Mouse (Mus musculus): ENCODE results near the gene Dnph1. TPM values are rescaled to one million over a fixed set of nuclear protein-coding genes. Genes with fewer than 3 reads are reported as not detected.

Dnph1 gene
- polyA plus RNA-seq (2014; fragmentation: Nextera tagmentation; extraction: Ambion mirVana): 25.8 and 26.4 TPM in 2 replicates

DNA sequence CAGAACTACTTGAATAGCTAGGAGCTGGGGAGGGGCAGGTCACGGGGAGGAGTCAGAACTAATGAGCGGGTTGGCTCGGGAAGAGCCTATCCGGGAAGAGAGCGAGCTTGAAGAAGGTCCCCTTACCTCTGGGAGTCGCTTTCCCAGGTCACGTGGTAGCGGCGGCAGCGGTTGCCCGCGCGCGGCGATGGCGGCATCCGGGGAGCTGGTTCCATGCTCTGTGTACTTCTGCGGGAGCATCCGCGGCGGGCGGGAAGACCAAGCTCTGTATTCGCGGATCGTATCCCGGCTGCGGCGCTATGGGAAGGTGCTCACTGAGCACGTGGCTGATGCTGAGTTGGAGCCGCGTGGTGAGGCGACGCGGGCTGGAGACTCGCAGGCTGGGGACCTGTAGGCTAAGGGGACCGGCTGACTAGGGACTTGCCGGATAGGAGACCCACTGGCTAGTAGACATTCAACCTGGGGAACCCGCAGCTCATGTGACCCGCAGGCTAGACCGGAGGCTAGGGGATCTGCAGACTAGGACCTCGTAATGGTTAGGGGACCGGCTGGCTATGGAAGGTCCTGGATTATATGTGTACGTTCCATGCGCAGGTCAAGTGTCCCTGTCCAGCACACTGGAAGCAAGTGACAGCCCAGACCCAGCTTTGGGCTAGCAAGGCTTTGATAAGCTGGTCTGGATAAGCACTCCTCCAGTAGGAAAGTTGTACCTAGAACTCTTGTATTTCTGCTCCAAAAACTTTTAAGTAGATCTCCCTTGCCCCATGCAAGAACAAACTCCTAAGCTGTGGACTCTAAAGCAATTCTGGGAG, at the start of gene Dnph1:
TSS of gene Dnph1 (plus strand) at position 89 of the 812 bp plus-strand sequence.
- H3K36me3 ChIP-seq (ENCODE audit: control insufficient read depth, insufficient read depth, low read length): peaks cover 14% of the 10 kb centered on the region; the same call in 1 of the 2 replicates
- H3K4me3 ChIP-seq (ENCODE audit: control insufficient read depth in 1 of 2, insufficient read depth in 1 of 2, low read depth in 1 of 2, low read length in 2 of 2): peak within 1 kb of the TSS; percentile 49 to 57
- peak; percentile 66 for ATAC-seq (ENCODE audit: insufficient number of reproducible peaks, insufficient read depth, low FRiP score, low read depth)
- no peak within 1 kb of the TSS for H3K27ac ChIP-seq (replicated peaks in 1 of 2; ENCODE audit: control insufficient read depth in 1 of 2, insufficient read depth in 1 of 2, low read depth in 2 of 2, low read length in 2 of 2)
- WGBS: under 1% methylated on average over 44 of the region's 44 CpGs
- peaks cover 4% of the 10 kb centered on the region in 2 experiments; a peak in 1 of 4 replicates for H3K4me1 ChIP-seq (ENCODE audit: control insufficient read depth in 2 of 2, insufficient read depth in 2 of 2, low read length in 2 of 2)
- peak within 1 kb of the TSS; percentile 72 for H3K4me2 ChIP-seq (ENCODE audit: low read length)
- H3K27me3 ChIP-seq (ENCODE audit: control insufficient read depth, insufficient read depth, low read length): peaks cover 8% of the 10 kb centered on the region
- no peaks in the 10 kb centered on the region for H3K9me3 ChIP-seq (ENCODE audit: control insufficient read depth, low read length)
- peak within 1 kb of the TSS; percentile 64 for H3K9ac ChIP-seq (ENCODE audit: low read length)

DNA sequence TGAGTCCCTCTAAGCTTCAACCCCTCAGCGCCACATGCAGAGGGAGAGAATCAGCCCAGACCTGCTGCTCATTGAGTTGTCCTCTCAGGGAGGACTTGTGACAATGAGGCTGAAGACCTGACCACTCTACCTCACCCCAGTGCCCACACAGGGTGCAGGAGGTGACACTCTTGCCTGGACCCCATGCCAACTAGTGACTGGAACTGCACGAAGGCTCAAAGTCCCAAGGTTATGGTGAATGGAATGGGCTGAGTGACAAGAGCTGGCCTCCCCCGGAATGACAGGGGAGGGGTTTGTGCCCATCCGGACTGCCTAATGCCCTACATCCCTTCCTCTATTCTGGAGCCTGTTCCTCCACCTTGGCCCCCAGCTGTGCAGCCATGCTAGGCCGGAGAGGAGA, 43.8 kb upstream of the Dnph1 start:
- Histone ChIP-seq H3K27me3 (ENCODE audit: control insufficient read depth, insufficient read depth, low read length) (peaks cover 46% of the 10 kb centered on the region), H3K9me3 (ENCODE audit: control insufficient read depth, low read length) (no peaks in the 10 kb centered on the region), H3K36me3 (ENCODE audit: control insufficient read depth, insufficient read depth, low read length) (no peaks in the 10 kb centered on the region), H3K9ac (ENCODE audit: low read length) (no peak overlapping the region), H3K4me2 (ENCODE audit: low read length) (no peak overlapping the region), H3K27ac (replicated peaks in 1 of 2; ENCODE audit: control insufficient read depth in 1 of 2, insufficient read depth in 1 of 2, low read depth in 2 of 2, low read length in 2 of 2) (no peak overlapping the region), H3K4me3 (ENCODE audit: control insufficient read depth in 1 of 2, insufficient read depth in 1 of 2, low read depth in 1 of 2, low read length in 2 of 2) (no peak overlapping the region), H3K4me1 (ENCODE audit: control insufficient read depth in 2 of 2, insufficient read depth in 2 of 2, low read length in 2 of 2) (peaks cover 16 to 25% of the 10 kb centered on the region in 2 experiments)
- 42% methylated on average over 5 of the region's 5 CpGs for WGBS
- no peak for ATAC-seq (ENCODE audit: insufficient number of reproducible peaks, insufficient read depth, low FRiP score, low read depth)

DNA sequence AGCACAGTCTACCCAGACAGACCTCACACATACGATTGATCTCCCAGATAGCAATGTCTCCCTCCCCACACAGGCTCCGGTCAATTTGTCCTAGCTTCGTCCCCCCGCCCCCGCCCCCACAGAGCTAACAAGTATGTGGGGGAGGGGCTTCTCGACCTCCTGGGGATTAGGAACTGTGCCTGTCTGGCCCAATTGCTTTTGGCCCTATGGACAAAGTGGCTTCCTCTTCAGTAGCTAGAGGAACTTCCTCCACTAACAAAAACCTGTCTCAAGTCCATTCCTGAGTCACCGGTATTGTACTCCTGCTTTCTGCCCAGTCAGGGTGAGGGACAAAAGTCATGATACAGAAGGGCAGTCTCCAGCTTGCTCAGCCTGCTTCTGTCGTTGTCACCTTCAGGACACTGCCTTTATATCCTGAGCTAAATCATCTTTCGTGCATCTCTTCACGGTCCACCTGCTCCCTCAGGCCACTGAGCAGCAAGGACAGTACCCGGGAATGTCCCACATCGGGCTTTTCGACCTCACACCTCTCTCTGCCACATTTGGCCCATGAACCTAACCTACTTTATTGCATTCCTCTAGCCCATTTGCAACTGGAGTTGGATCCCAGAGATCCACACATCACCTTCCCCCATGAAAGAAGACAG, 43.1 kb upstream of the Dnph1 start:
- peaks cover 46% of the 10 kb centered on the region for H3K27me3 ChIP-seq (ENCODE audit: control insufficient read depth, insufficient read depth, low read length)
- H3K27ac ChIP-seq (replicated peaks in 1 of 2; ENCODE audit: control insufficient read depth in 1 of 2, insufficient read depth in 1 of 2, low read depth in 2 of 2, low read length in 2 of 2): no peak overlapping the region
- no peaks in the 10 kb centered on the region for H3K9me3 ChIP-seq (ENCODE audit: control insufficient read depth, low read length)
- no peak for ATAC-seq (ENCODE audit: insufficient number of reproducible peaks, insufficient read depth, low FRiP score, low read depth)
- H3K9ac ChIP-seq (ENCODE audit: low read length): no peak overlapping the region
- no peaks in the 10 kb centered on the region for H3K36me3 ChIP-seq (ENCODE audit: control insufficient read depth, insufficient read depth, low read length)
- no peak overlapping the region for H3K4me3 ChIP-seq (ENCODE audit: control insufficient read depth in 1 of 2, insufficient read depth in 1 of 2, low read depth in 1 of 2, low read length in 2 of 2)
- 12% methylated on average over 13 of the region's 13 CpGs for WGBS
- H3K4me1 ChIP-seq (ENCODE audit: control insufficient read depth in 2 of 2, insufficient read depth in 2 of 2, low read length in 2 of 2): peaks cover 20 to 32% of the 10 kb centered on the region in 2 experiments
- H3K4me2 ChIP-seq (ENCODE audit: low read length): peak overlapping the region; percentile 88; the same call in 1 of the 2 replicates

- Histone ChIP-seq H3K9ac (ENCODE audit: low read length) (peak overlapping the region; percentile 64; the same call in 1 of the 2 replicates), H3K27me3 (ENCODE audit: control insufficient read depth, insufficient read depth, low read length) (peaks cover 43% of the 10 kb centered on the region), H3K4me2 (ENCODE audit: low read length) (peak overlapping the region; percentile 88), H3K4me1 (ENCODE audit: control insufficient read depth in 2 of 2, insufficient read depth in 2 of 2, low read length in 2 of 2) (peaks cover 25 to 36% of the 10 kb centered on the region in 2 experiments), H3K4me3 (ENCODE audit: control insufficient read depth in 1 of 2, insufficient read depth in 1 of 2, low read depth in 1 of 2, low read length in 2 of 2) (peak overlapping the region; percentile 31 to 49), H3K36me3 (ENCODE audit: control insufficient read depth, insufficient read depth, low read length) (no peaks in the 10 kb centered on the region), H3K27ac (replicated peaks in 1 of 2; ENCODE audit: control insufficient read depth in 1 of 2, insufficient read depth in 1 of 2, low read depth in 2 of 2, low read length in 2 of 2) (no peak overlapping the region), H3K9me3 (ENCODE audit: control insufficient read depth, low read length) (no peaks in the 10 kb centered on the region)
- 1% methylated on average over 26 of the region's 26 CpGs for WGBS
- no peak for ATAC-seq (ENCODE audit: insufficient number of reproducible peaks, insufficient read depth, low FRiP score, low read depth)
These were observed 42.5 kb upstream of the Dnph1 start for GRCm38 (mm10) chr17:46453970-46454411.

DNA sequence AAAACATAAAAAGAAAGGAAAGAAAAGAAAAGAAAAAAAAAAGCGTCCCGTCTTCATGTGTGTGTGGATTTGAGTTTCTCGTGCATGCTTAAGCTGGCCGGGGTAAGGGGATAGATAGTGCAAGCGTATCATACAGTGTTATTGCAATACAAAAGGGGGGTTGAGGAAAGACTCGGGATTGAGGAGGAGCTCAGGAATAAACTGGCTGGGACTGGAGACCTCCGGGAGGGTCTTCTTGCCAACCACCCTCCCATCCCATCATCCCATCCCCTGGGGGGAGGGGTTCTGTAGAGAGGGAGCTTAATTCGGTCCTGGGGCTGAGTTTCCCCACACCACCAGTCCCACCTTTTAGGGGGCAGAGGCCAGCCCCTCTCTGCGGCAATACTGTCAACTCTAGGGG, 42.0 kb upstream of the Dnph1 start:
- H3K27me3 ChIP-seq (ENCODE audit: control insufficient read depth, insufficient read depth, low read length): peaks cover 43% of the 10 kb centered on the region
- 3% methylated on average over 9 of the region's 9 CpGs for WGBS
- peak overlapping the region; percentile 64 for H3K9ac ChIP-seq (ENCODE audit: low read length)
- peaks cover 30 to 38% of the 10 kb centered on the region in 2 experiments for H3K4me1 ChIP-seq (ENCODE audit: control insufficient read depth in 2 of 2, insufficient read depth in 2 of 2, low read length in 2 of 2)
- H3K9me3 ChIP-seq (ENCODE audit: control insufficient read depth, low read length): no peaks in the 10 kb centered on the region
- H3K27ac ChIP-seq (replicated peaks in 1 of 2; ENCODE audit: control insufficient read depth in 1 of 2, insufficient read depth in 1 of 2, low read depth in 2 of 2, low read length in 2 of 2): no peak overlapping the region
- no peak for ATAC-seq (ENCODE audit: insufficient number of reproducible peaks, insufficient read depth, low FRiP score, low read depth)
- no peaks in the 10 kb centered on the region for H3K36me3 ChIP-seq (ENCODE audit: control insufficient read depth, insufficient read depth, low read length)
- peak overlapping the region; percentile 88 for H3K4me2 ChIP-seq (ENCODE audit: low read length)
- H3K4me3 ChIP-seq (ENCODE audit: control insufficient read depth in 1 of 2, insufficient read depth in 1 of 2, low read depth in 1 of 2, low read length in 2 of 2): peak overlapping the region; percentile 31 to 49; a peak in 3 of 4 replicates

DNA sequence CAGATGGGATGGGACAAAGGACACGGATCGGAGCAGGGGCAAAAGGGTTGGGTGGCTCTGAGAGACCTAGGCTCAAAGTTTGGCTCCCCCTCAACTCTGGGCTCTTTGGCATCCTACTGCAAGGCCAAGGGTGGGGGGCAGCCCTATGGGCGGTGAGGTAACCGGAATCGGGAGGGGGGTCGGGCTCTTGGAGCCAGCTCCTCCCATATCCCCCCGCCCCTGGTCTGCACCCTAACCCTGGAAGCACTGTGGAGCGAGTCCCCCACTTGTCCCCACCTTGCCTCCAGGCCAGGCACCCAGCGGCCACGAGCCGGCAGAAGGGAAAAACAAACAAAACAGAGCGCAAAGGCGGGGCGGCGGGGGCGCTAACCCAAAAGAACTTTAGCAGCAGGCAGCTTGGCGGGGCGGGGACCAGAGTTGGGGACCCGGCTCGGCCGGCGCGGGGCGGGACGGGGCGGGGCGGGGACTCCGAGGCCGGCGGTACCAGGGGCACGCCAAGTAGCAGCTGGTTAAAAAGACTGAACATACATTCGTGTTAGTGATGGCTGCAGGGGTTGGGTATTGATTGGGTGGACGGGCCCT, 41.3 kb upstream of the Dnph1 start:
- WGBS: 1% methylated on average over 32 of the region's 33 CpGs
- Histone ChIP-seq H3K36me3 (ENCODE audit: control insufficient read depth, insufficient read depth, low read length) (no peaks in the 10 kb centered on the region), H3K4me1 (ENCODE audit: control insufficient read depth in 2 of 2, insufficient read depth in 2 of 2, low read length in 2 of 2) (peaks cover 32 to 38% of the 10 kb centered on the region in 2 experiments), H3K9ac (ENCODE audit: low read length) (peak overlapping the region; percentile 64), H3K27me3 (ENCODE audit: control insufficient read depth, insufficient read depth, low read length) (peaks cover 48% of the 10 kb centered on the region), H3K9me3 (ENCODE audit: control insufficient read depth, low read length) (no peaks in the 10 kb centered on the region), H3K4me2 (ENCODE audit: low read length) (peak overlapping the region; percentile 88), H3K4me3 (ENCODE audit: control insufficient read depth in 1 of 2, insufficient read depth in 1 of 2, low read depth in 1 of 2, low read length in 2 of 2) (peak overlapping the region; percentile 40 to 49), H3K27ac (replicated peaks in 1 of 2; ENCODE audit: control insufficient read depth in 1 of 2, insufficient read depth in 1 of 2, low read depth in 2 of 2, low read length in 2 of 2) (no peak overlapping the region)
- no peak for ATAC-seq (ENCODE audit: insufficient number of reproducible peaks, insufficient read depth, low FRiP score, low read depth)

DNA sequence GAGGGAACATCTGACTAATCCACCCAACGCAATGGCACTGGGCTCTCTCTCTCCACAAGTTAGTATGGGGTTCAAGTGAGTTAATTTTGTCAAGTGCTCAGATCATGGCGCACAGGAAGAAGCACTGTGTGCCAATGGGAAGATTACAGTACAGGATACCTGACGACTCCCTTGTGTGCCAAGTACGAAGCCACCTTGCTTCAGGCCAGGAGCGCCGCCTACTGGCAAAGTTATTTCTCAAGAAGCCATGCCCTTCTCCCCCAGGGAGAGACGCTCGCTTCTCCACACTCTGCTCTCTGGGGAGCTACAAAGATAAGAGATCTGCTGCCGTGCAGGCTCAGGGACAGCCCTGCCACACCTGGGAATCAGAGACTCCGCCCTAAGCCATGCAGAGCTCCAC, 38.7 kb upstream of the Dnph1 start:
- H3K9ac ChIP-seq (ENCODE audit: low read length): no peak overlapping the region
- no peaks in the 10 kb centered on the region for H3K36me3 ChIP-seq (ENCODE audit: control insufficient read depth, insufficient read depth, low read length)
- no peaks in the 10 kb centered on the region for H3K9me3 ChIP-seq (ENCODE audit: control insufficient read depth, low read length)
- no peak overlapping the region for H3K4me3 ChIP-seq (ENCODE audit: control insufficient read depth in 1 of 2, insufficient read depth in 1 of 2, low read depth in 1 of 2, low read length in 2 of 2)
- ATAC-seq (ENCODE audit: insufficient number of reproducible peaks, insufficient read depth, low FRiP score, low read depth): no peak
- WGBS: 14% methylated on average over 10 of the region's 10 CpGs
- peak overlapping the region; percentile 34 for H3K4me2 ChIP-seq (ENCODE audit: low read length)
- H3K27ac ChIP-seq (replicated peaks in 1 of 2; ENCODE audit: control insufficient read depth in 1 of 2, insufficient read depth in 1 of 2, low read depth in 2 of 2, low read length in 2 of 2): peak overlapping the region; percentile 11 to 66
- H3K4me1 ChIP-seq (ENCODE audit: control insufficient read depth in 2 of 2, insufficient read depth in 2 of 2, low read length in 2 of 2): peaks cover 45 to 56% of the 10 kb centered on the region in 2 experiments
- peaks cover 53% of the 10 kb centered on the region for H3K27me3 ChIP-seq (ENCODE audit: control insufficient read depth, insufficient read depth, low read length)
